Mouse (Mus musculus): ENCODE measurements at regions not wholly inside any gene's neighbourhood (a gene's known extent, or its start where the extent isn't known, plus 50 kb on each side); places are given as distances from the start of the nearest gene placed in this dataset.

- TF ChIP-seq CTCF (IDR thresholded peaks at IDR 0.05; ENCODE audit: control insufficient read depth, insufficient read depth, insufficient read length) (no peak), MAX (IDR thresholded peaks at IDR 0.05) (no peak), CEBPB (IDR thresholded peaks at IDR 0.05; ENCODE audit: low read depth) (no peak), USF1 (IDR thresholded peaks at IDR 0.05; ENCODE audit: low read depth) (no peak), MYOG (IDR thresholded peaks at IDR 0.05; ENCODE audit: control insufficient read depth, extremely low read depth, insufficient read length) (no peak), FOSL1 (IDR thresholded peaks at IDR 0.05; ENCODE audit: insufficient read depth, low read length, poor library complexity, severe bottlenecking) (no peak)
Observed at GRCm38 (mm10) chr15:67845707-67846106, 1345.0 kb upstream of the Lrrc6 start.
